Mouse (Mus musculus) brown adipose tissue, adult 24 weeks (tissue): ENCODE data around the gene Lmnb2. TPM values are rescaled to one million over a fixed set of nuclear protein-coding genes. Genes with fewer than 3 reads are reported as not detected.

Experiments
- H3K27ac ChIP-seq: fragments of 200-500 bp; replicated peaks from 2 replicates; pipeline ENCODE4 v1.5.1; 2012; ENCODE audit warnings: low read depth, mild to moderate bottlenecking, low read length
- H3K4me1 ChIP-seq: fragments of 200-500 bp; 2 replicates; pipeline ENCODE4 v1.6.1; 2012; ENCODE audit warnings: low read length, mixed read lengths; ENCODE audit not compliant: control insufficient read depth, insufficient read depth, insufficient read length
- H3K4me3 ChIP-seq: fragments of 200-500 bp; 2 replicates; pipeline ENCODE4 v1.5.1; 2012; ENCODE audit warnings: low read depth, mild to moderate bottlenecking, low read length, moderate library complexity; ENCODE audit not compliant: insufficient read depth
- polyA plus RNA-seq: library from polyadenylated mRNA; stranded (reverse); fragments of >200 nt; gene quantifications from 2 replicates; pipeline ENCODE4 v1.2.4, GENCODE M21; 2012; ENCODE audit not compliant: missing spikeins, insufficient read depth, insufficient read length

The Lmnb2 gene
- polyA plus RNA-seq, result 1.9 and 4.9 TPM in 2 replicates

DNA sequence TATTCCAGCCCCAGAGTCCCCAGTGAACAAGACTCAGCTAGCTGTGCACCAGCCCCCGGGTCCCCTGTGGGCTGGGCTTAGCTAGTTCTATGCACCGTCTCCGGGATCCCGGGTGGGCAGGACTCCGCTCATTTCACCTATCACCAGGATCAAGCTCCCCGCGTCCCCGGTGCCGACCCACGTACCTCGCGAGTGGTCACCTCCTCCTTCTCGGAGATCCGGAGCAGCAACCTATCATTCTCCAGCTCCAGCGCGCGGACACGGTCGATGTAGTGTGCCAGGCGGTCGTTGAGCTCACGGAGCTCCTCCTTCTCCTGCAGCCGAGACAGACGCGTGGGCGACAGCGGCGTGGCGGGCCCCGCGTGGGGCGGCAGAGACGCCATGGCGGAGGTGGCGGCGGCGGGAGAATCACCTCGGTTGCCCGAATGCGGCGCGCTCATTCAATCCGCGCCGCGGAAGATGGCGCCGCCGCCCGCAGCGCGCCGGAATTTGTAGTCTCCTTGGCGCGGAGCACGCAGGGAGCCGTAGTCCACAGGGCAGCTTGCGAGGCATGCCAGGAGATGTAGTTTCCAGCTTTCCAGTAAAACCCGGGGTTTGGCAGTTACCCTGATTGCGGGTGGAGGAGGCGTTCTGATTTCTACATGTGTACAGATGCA, at the start of gene Lmnb2:
Gene Lmnb2 (minus strand): TSS at position 467 of the 656 bp plus-strand sequence.
- Histone ChIP-seq H3K4me1 (peaks cover 2% of the 10 kb centered on the region; the same call in 1 of the 2 replicates), H3K4me3 (peak within 1 kb of the TSS; percentile 83), H3K27ac (no peak within 1 kb of the TSS)

DNA sequence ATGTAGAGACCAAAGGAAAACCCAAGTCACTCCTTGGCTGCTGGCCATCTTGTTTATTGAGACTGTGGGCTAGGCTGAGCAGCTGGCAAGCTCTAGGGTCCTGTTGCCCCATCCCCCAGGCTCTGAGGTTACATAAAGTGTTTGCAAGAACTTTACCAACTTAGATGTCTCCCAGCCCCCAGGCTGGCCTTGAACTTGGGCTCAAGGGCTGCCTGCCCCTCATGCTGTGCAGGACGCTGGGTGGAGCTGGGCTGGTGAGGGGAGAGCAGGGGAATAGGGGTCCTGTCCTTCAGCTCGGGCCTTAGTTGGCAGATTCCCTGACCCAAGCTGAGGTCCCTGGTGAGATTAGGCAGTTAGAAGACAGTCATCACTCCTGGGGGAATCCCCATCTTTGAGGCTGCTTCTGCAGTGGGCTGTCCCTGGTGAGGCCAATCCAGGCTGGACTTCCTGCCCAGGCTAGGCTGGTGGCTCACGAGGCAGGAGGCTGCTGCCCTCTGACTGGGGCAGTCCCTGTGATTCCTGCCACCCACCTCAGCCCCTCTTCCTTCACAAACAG, 49.1 kb upstream of the Lmnb2 start:
- Histone ChIP-seq H3K4me3 (no peak overlapping the region), H3K4me1 (peaks cover 19% of the 10 kb centered on the region), H3K27ac (no peak overlapping the region)

DNA sequence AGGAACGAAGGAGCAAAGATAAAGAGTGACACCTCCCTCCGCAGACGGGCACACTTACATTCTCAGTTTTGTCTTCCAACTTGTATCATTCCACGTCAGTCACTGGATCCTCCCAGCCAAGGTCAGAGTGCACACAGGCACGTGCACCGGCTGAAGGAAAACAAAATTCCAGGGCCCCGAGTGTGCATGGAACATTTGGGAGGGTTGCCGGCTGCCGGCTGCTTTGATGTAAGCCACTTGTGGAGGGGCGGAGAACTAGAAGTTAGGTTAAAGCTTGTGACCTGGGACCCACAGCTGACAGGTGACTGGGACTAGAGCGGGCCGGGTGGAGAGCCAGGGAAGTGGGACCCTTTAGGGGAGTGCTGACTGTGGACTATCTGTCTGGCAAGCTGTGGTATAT, 48.3 kb upstream of the Lmnb2 start:
- Histone ChIP-seq H3K4me3 (no peak overlapping the region), H3K27ac (no peak overlapping the region), H3K4me1 (peaks cover 15% of the 10 kb centered on the region)

DNA sequence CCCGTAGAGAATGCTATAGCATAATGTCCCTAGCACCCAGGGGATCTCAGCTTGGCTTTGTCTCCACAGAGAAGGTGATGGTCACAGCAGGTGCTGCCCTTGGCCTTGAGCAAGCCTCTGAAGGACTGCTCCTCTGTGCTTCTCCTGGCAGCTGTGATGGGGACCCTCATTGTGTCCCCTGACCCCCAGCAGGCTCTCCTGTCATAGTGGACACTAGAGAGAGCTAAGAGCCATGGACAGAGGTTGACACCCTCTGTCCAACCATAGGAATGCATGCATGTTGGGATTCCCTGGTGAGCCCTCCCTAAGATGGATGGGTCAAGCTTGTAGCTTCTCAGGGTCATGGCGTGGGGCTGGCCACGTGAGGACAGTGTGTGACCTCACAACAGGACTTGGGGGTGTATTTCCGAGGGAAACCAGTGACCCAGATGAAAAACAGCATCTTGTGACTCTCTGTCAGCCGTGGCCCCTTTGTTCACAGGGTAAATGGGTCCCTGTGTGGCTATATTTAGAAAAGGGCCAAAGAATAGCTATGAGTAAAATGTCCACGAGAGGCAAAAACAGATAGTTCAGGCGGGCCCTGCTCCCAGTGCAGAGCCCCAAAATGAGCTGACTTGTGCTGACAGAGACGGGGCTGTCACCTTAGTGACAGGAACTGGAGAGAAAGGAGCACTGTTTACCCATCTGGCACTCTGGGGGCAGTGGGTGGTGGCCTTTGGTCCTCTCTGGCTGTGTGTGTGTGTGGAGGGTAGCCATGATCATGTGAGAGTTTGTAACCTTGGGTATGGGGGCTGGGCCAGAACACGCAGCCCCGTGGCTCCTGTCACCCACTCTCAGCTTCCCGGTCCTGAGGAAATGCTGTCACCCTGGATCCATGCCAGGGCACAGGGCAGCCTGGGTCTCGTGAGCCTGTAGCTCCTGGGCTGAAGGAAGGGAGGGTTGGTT, 45.3 kb upstream of the Lmnb2 start:
- peak overlapping the region; percentile 33 for H3K27ac ChIP-seq
- H3K4me3 ChIP-seq, result no peak overlapping the region
- H3K4me1 ChIP-seq, result peaks cover 18% of the 10 kb centered on the region

DNA sequence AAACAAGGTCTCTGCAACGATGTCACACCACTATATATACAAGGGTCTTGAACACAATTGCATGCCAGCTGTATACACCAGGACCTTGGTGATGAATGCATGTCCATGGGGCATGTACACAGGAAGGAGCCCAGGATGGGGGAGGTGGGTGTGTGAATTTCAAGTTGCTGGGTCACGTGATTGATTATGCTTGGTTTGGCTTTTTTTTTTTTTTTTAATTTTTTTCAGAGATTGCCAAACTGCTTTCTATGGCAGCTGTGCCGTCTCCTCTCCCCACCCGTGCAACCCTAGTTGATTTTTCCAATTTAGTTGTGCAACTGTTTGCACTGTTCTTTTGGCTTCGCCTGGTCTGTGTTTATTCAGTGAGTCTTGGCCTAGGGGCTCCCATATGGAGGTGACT, 44.5 kb upstream of the Lmnb2 start:
- H3K4me3 ChIP-seq, result no peak overlapping the region
- peaks cover 18% of the 10 kb centered on the region for H3K4me1 ChIP-seq
- H3K27ac ChIP-seq, result no peak overlapping the region

DNA sequence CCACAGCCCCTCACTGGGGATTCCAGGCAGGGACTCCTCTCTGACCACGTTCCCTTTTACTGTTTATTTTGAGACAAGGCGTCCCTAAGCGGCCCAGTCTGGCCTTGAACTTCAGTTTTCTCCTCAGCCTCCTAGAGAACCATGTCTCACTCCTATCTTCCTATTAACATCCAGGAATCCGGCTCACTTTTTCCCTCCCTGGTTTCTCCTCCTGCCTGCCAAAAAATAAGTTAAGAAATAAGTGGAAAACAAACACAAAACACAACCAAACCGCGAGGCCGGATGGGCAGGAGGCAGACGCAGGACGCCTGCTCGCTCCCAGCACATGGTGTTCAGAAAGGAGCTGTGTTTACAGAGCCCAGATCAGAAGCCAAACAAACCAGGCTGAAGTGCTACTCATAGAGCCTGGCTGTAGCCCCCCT, 44.0 kb upstream of the Lmnb2 start:
- no peak overlapping the region for H3K4me3 ChIP-seq
- H3K4me1 ChIP-seq, result peaks cover 18% of the 10 kb centered on the region
- no peak overlapping the region for H3K27ac ChIP-seq

DNA sequence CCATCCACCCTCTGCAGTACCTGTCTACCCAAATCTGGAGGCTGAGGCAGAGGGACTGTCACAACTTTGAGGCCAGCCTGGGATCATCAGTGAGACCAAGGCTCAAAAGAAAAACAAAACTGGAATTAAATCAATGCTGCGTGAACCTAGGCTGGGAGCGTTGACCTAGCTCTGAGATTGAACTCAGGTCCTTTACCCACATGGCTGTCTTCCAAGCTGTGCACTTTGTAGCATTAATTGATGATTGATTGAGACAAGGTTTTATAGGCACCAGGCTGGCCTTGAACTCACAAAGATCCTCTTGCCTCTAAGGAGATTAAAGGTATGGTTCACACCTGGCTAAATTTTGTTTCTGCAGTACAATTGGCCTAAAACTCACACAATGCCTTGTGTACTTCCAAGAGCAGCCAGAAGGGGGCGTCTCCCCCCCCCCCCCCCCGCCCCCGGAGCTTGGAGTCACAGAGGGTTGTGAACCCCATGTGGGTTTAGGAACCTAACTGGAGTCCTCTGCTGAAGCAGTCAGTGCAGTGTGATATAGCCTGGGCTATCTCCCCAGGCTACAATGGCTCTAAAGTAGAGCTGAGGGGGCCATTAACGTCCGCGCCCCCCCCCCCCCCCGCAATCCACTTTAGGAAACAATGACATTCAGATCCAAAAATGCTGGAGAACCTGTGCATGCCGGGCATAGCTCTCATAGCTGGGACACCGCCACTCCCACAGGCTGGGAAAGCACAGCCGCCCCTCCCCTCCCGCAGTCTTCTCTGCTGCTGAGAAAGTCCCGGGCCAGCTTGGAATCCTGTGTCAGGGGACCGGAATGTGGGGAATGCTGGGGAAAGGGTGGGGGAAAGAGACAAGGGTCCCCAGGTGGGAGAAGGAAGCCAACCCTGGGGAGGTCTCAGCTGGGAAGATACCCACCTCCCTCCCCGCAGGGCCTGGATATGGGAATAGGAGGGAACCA, 42.8 kb upstream of the Lmnb2 start:
- H3K4me3 ChIP-seq, result no peak overlapping the region
- H3K4me1 ChIP-seq, result peaks cover 18% of the 10 kb centered on the region
- no peak overlapping the region for H3K27ac ChIP-seq

DNA sequence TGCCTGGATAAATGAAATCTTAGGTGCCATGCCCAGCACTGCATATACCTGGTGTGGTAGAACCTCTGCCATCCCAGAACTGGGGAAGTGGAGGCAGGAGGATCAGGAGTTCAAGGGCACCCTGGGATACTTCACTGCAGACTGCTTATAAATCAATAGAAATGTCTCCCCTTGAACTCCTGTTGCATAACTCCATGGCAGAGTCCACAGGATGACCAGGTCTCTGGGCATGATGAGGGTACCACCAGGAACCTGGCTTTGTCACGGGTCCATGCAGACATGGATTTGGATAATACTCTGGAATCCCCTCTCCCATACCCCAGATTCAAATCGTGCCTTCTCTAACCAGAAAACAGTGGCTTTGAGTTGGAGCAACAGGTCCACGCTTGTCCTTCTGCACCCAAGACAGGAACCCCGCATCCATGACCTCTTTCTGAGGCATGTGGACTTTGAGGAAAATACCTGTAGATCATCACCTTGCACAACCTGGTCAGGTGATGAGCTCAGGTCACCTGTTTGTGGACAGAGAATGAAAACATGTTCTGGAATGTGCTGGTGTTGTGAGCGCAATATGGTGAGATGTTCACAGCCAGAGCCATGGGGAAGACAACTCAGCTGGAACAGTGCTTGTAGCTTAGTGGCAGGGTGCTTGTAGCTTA, 41.1 kb upstream of the Lmnb2 start:
- Histone ChIP-seq H3K4me1 (peaks cover 17% of the 10 kb centered on the region), H3K4me3 (no peak overlapping the region), H3K27ac (no peak overlapping the region)

DNA sequence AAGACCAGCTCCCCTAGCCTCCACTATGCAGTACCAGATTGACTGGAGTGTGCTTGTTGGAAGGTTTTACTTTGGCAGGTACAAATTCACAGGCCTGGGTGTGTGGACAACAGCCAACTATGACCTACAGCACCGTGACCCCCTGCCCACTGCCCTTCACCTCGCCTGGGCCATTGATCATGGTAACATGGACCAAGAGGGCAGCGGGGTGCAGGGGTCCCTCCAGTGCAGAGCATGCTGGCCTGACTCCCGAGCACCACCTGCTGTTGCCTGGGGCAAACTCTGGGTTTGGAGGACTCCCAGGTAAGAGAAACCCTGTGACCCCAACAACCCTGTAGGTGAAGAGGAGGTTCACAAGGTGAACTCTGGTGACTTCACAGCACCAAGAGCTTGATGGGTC, 39.7 kb upstream of the Lmnb2 start:
- Histone ChIP-seq H3K27ac (no peak overlapping the region), H3K4me3 (no peak overlapping the region), H3K4me1 (peaks cover 3% of the 10 kb centered on the region; the same call in 1 of the 2 replicates)

DNA sequence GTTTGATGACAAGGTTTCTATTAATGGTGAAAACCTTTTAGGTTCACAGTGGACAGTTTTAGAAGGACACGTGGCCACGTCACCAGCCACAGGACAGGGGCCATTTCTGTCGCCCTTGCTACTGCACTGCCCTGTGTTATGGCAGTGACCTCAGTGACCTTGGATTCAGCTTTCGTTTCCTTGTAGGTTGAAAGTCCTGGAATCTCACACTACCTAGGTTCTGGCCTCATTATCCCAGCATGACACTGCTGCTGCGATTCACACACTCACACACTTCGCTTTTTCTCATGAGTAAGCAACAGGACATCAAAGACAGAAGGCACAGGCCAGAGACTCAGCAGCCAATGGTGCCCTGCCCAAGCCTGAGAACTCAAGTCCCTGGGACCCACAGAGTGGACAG, 38.9 kb upstream of the Lmnb2 start:
- Histone ChIP-seq H3K4me3 (no peak overlapping the region), H3K4me1 (0 out of 2 replicates have a peak, but pooled peaks cover 3% of the 10 kb centered on the region), H3K27ac (no peak overlapping the region)

DNA sequence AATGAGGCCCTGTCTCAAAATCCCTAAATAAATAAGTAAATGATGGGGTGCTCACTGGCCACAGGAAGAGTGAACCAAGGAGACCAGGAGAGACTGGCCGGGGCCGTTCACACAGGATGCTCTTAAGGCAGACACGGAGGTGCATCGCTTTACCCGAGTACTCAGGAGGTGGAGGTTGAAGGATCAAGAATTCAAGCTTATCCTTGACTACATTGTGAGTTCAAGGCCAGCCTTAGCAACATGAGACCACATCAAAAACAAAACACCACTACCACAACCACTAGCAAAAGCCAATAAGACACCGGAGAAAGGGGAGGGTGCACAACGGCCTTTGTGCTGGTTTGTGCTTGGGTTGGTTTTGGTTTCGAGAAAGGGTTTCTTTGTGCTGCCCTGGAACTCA, 38.3 kb upstream of the Lmnb2 start:
- H3K4me3 ChIP-seq, result no peak overlapping the region

DNA sequence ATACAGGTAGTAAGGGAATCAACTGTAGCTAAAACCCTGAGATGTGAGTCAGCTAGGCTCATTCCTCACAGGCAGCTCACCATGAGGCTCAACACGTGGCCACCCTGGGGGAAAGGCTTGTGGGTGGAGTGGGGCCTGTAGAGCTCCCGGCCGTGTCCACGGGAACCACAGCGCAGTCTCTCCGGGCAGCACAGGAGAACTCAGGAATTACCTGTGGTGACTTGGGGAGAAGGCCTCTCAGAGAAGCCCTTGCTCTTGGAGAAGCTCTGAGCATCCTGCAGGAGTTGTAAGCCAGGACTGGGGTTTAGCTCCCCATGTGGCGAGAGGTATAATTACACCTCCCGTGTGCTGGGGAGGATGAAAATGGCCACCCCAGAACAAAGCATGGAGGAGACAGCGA, 37.5 kb upstream of the Lmnb2 start:
- Histone ChIP-seq H3K4me1 (0 out of 2 replicates have a peak, but pooled peaks cover 3% of the 10 kb centered on the region), H3K27ac (no peak overlapping the region)

More for the DNA sequence above, 38.3 kb upstream of the Lmnb2 start:
- 0 out of 2 replicates have a peak, but pooled peaks cover 3% of the 10 kb centered on the region for H3K4me1 ChIP-seq
- no peak overlapping the region for H3K27ac ChIP-seq

DNA sequence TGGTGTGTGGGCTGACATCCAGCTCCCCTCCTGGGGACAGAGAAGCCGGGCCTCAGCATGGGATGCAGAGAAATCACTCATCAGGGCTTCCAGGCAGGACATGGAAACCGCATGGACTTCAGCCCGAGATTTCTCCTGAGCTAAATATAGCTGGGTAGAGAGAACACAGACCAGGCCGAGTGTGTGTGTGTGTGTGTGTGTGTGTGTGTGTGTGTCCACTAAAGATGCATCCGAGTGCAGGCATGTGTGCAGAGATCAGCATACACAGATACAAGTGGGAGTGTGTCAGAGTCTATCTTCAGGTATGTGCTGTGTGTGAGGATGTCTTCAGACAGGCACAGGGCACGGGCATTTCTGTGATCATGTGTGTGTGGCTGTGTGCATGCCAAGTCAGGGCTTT, 36.8 kb upstream of the Lmnb2 start:
- Histone ChIP-seq H3K4me3 (no peak overlapping the region), H3K27ac (no peak overlapping the region), H3K4me1 (no peaks in the 10 kb centered on the region)

More for the DNA sequence above, 37.5 kb upstream of the Lmnb2 start:
- H3K4me3 ChIP-seq, result no peak overlapping the region

DNA sequence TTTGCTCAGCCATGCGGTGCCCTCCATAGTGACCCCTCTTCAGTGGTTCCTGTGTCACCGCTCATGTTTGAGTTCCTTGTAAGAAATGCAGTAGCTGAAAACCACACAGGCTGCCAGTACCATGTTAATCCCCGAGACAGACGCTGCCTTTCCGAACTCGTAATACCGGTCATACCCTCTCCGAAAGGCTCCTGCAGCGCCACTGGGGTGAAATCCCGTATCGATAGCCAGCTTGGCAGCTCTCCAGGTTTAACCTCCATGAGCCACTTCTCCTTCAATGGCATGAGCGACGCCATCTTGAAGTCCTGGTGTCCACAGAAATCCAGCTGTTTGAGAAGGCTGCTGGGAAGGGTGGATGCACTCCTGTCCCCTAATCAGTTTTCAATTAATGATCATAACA, 36.4 kb upstream of the Lmnb2 start:
- Histone ChIP-seq H3K27ac (no peak overlapping the region), H3K4me3 (no peak overlapping the region), H3K4me1 (no peaks in the 10 kb centered on the region)
